Mouse (Mus musculus) layer of hippocampus, postnatal 10 days (tissue): Measurements from ENCODE around the gene Snrnp48. TPM values are rescaled to one million over a fixed set of nuclear protein-coding genes. Genes with fewer than 3 reads are reported as not detected.

ENCODE experiments used
- DNase-seq, 2 experiments: peaks; one replicate each; pipeline ENCODE4 v3.0.0; 2021; ENCODE audit warnings: low spot score in 2 of 2
- long read RNA-seq: library from polyadenylated mRNA; stranded (forward); transcript quantifications from one replicate; pipeline ENCODE4 v2.0.0, GENCODE M21; 2023
- total RNA-seq, 2 experiments: library from RNA; stranded (reverse); gene quantifications; 2 replicates each; pipeline ENCODE4 v1.2.3; 2021

Gene Snrnp48
- total RNA-seq: 10 to 100 TPM; 23.5 to 25.8 TPM
- long read RNA-seq, partial matches to known transcripts: 7 of 20 reads
- long read RNA-seq, other reads (novel, unspliced or antisense): 9 of 20 reads

DNA sequence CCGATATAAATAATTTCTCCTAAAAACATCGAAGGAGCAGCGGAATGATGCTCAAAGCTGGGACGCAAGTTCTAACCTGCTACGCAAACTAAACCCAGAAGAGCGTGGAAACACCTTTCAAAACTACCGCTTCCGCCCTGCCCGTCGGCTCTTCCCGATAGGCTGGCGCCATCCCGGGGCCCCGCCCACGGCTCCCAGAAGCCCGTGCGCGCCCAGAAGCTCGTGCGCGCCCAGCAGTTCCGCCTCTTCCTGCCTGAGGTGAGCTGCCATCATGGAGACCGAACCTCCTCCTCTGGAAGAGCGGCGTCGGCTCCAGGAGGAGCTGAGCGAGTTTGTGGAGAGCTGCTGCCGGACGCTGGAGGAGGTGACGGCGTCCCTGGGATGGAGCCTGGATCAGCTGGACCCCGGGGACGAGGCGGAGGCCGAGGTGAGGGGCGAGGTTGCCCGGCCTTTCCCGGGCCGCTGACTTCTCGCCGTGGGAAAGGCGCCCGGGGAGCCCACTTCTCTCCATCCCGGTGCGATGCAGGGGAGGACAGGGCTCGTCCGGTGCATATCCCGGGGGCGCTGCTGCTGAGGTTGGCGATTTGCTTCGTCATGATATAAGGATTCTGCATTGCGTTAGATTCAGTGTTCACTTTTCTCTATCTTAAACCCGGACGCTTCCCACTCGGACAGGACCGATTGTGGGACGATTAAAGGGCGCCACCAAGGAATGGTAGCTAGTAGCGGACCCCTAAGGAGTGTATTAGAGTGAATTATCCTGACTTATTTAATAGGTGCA, at the start of gene Snrnp48:
Gene Snrnp48 (plus strand): TSS at position 237 of the 781 bp plus-strand sequence.
- peak; percentile 83 to 89 for DNase-seq

DNA sequence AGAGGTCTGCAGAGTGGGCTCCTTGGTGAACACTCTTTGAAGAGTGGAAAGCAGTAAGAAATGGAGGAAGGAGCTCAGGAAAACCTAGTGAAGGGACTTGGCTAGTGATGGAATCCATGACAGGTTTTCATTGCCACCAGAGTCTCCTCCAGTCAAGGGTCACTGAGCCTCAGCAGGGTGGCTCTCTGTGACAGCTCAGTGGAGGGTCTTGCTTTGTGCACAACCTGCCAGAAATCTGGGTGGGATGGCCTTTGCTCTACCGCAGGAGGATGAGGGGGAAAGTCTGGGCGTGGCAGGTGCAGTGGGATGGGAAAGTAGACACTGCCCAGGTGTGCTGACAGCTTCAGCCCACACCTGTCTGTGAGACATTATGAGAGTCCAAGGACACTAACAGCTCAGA, 49.2 kb upstream of the Snrnp48 start:
- DNase-seq: no peak

DNA sequence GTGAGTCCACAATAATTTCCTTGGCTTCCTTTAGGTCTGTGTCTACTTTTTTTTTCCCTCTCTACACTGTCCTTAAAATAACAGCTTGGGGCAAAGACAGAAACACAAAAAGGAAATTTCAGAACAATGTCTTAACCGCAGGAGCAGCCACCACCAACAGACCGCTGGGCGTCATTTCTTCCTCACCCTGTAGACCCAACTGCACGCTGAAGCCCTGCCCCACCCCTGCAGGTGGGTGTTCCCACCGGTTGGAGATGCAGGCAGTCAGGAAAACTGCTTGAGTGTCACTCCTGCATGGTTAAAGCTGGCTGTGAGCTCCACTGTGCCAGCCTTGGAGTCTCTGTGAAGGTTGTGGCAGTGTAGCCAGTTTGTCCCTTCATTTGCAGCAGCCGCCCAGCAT, 47.1 kb upstream of the Snrnp48 start:
- DNase-seq: no peak

DNA sequence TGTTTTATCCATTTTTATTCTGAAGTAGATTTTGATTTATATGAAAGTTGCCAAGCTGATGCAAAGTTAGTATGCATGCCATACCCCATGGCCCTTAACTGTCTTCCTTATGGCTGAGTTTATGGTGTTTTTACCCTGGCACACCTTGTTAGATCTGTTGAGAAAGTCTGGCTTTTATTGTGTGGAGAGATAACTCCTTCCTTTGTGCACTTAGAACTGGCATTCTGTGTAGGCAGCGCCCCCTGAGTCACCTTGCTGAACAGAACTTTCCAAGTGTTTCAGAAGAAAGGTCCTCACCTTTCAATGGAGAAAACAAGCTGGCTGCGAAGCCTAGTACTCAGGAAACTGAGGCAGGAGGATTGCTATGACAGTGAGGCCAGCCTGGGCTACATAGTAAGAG, 42.7 kb upstream of the Snrnp48 start:
- DNase-seq: no peak

DNA sequence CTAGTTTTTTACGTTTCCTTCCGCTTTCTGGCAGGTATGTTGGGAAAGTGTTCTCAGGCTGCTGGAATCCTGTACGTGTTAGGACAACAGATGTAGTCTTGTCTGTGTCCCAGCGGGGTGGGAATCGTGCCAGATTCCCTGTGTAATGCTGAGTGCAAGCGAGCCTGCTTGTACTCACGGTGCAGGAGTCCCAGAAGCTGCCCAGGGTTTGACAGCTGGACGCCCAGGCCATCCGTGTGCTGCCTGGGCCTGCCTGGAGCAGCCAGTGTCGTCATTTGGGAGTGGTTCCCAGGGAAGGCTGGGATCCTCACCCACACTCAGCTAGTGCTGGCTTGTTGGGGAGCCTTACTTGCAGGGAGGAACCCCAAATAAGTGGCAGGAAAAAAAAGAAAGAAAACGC, 42.1 kb upstream of the Snrnp48 start:
- DNase-seq: peak; percentile 25 to 27

DNA sequence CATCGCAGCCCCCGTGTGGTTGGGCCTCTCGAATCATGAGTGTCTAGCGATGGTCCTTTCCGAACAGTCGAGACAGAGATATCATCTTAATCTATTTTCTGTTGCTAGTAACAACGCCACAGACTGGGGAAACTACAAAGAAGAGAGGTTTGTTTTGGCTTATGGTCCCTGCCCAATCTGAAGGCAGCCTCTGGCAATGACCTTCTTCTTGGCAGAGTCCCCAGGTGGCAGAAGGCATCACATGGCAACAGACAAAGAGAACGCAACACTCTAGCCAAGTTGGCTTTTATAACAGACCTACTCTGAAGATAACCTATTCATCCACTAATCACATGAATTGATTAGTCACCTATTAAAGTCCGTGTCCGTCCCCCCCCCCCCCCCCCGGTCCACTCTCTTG, 39.8 kb upstream of the Snrnp48 start:
- DNase-seq: peak; percentile 25 to 39

DNA sequence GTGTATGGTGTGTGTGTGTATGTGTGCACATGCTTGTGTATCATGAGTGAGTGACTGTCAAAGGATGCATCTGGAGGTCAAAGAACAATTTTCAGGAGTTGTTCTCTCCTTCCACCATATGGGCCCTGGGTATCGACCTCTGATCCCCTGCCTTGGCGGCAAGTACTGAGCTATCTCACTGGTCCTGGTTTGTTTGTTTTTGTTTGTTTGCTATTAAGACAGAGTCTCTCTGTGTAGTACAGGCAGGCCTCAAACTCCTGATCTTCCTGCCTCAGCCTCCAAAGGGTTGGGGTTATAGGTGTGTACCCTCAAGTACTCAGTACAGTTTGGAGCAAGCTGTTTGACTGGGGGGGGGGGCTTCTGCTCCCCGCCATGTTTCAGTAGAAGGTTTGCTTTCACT, 37.7 kb upstream of the Snrnp48 start:
- DNase-seq: no peak

DNA sequence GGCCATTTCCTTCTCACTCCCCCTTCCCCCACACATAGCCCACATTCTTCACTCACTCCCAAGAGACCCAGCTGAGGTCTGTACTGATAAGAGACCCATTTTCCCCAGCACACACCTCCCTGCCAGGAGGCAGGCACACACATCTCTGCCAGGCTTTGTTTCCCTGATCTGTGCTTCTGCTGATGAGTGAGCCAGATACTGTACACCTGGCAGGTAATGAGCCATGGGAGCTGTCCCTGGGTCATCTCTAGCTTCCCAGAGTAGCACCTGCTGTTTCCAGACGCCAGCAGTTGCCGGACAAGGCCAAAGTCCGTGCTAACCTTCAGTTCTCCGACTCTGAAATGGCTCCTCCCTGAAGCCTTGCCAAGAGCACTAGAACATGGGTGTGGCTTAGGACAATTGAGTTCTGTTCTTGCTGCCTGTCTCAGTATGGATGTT, 34.0 kb upstream of the Snrnp48 start:
- DNase-seq: no peak

DNA sequence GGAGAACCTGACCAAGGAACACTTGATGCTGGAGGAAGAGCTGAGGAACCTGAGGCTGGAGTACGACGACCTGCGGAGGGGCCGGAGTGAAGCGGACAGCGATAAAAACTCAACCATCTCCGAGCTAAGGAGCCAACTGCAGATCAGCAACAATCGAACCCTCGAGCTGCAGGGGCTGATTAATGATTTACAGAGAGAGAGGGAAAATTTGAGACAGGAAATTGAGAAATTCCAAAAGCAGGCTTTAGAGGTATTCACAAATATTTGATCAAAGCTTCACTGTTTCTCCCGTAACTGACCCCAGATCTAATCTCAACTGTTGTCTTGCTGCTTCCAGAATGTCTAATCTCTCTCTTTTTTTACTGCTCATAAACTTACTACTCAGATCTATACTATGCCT, 11.3 kb upstream of the Snrnp48 start:
- no peak for DNase-seq

DNA sequence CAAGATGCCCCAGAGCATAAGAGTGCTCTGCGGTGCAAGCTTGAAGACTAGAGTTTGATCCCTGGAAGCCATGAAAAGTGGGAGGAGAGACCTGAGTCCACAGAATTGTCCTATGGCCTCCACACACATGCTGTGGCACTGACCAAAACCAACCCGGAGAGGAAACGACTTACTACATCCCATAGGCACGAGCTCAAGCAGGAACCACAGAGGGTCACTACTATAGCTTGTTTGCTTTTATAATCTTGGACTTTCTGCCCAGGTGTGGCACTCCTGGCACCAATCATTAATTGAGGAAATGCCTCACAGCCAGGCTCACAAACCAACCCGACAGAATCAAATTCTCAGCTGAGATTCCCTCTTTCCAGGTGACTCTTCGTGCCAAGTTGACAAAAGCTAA, 3.3 kb upstream of the Snrnp48 start:
- no peak for DNase-seq

DNA sequence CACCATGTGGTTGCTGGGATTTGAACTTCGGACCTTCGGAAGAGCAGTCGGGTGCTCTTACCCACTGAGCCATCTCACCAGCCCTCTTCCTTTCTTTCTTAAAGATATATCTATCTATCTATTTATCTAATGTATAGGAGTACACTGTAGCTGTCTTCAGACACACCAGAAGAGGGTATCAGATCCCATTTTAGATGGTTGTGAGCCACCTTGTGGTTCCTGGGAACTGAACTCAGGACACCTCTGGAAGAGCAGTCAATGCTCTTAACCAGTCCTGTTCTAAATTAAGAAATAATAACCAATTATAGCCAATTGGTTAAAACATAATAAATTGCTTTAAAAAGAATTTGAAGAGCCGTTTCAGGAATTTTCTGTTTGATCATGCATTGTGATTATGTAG, 567 bp upstream of the Snrnp48 start:
- no peak for DNase-seq

DNA sequence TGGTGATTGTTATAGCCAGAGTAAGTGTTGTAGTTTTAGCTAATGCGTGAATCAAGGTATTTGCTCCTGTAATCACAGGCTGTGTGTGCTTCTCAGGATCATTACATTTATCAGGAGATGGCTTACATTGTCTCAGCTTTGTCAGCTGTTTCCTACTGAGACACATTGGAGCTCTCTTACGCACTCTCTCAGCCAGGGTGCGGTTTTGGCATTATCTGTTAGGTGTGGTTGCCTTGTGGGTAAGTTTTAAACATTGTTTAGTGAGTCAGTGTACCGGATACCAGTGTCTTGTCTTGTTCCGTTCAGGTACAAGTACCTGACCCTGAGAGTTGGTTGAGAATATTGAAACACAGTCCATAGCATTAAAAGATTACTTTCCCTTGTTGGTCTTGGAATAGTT, 6.4 kb downstream of the Snrnp48 start:
- no peak for DNase-seq

DNA sequence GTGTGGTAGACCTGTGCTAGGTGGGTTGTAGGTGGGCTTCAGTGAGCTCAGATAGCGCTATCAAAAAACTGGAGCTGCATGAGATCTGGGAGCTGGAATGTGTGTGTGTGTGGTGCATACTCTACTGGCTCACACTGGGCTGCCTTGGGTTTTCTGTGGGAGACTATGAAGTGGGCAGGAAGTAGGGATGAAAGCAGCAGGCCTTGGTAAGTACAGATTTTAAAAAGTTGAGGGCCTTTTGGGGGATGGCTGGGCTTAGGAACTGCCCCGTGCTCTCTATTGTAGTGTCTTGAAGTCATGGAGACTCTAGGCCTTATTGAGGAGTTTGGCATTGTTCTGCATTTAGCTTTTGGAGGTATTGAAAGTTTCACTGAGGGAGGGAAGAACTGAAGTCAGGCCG, 13.9 kb downstream of the Snrnp48 start:
- no peak for DNase-seq

DNA sequence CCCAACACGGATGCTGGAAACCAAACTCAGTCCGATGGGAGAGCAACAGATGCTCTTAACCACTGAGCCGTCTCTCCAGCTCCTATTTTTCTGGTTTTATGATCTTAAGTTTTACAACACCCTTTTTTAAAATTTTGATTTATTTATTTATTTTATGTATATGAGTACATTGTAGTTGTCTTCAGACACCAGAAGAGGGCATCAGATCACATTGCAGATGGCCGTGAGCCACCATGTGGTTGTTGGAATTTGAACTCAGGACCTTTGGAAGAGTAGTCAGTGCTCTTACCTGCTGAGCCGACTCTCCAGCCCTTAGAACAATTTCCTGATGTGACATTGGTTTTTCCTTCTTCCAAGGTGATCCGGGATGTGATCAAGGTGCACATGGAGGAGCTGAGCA, 15.6 kb downstream of the Snrnp48 start:
- no peak for DNase-seq

DNA sequence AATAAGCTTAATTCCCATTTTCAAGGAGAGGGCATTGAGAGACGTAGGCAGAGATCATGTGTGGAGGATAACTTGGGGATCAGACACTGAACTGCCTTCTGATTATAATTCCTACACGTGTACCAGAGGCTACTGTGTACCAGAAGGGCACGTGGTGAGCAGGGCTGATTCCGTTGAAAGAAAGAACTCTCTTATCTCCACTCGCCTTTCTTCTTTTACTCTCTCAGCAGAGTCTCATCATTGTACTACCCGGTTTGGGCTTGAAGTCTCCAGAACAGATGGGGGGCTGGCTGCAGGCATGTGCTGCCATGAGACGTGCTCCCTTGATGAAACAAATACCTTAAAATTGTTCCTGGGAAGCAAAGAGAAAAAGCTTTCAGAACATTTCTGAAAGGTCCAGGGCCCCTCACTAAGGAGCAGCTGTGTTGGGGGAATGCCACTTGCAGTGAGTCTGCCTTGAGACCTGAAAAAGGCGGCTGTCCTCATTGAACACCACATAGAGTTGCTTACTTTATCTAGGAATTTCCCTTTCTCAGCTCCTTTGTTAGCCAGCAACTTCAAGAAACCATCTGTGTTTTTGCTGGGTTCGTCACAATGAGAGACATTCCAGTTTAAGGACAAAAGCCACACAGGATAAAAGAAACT, 25.6 kb downstream of the Snrnp48 start:
- DNase-seq: no peak

DNA sequence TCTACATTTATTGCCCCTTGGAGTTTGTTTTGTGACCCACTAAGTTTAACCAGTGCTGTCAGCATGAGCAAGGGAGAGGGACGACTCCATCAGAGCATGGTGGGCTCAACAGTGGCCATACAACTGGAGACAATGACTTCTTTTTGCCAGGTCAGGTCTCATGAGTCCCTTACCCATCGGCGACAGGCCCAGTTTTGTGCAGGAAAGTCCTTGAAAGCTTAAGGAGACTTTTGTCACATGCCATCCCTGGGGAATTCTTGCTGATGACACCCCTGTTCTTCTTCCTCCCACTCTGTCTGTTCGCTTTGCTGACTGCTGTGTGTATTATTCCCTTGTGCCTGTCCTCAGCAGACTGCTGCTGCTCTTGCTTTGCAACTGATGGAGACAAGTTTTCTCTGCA, 27.7 kb downstream of the Snrnp48 start:
- no peak for DNase-seq

DNA sequence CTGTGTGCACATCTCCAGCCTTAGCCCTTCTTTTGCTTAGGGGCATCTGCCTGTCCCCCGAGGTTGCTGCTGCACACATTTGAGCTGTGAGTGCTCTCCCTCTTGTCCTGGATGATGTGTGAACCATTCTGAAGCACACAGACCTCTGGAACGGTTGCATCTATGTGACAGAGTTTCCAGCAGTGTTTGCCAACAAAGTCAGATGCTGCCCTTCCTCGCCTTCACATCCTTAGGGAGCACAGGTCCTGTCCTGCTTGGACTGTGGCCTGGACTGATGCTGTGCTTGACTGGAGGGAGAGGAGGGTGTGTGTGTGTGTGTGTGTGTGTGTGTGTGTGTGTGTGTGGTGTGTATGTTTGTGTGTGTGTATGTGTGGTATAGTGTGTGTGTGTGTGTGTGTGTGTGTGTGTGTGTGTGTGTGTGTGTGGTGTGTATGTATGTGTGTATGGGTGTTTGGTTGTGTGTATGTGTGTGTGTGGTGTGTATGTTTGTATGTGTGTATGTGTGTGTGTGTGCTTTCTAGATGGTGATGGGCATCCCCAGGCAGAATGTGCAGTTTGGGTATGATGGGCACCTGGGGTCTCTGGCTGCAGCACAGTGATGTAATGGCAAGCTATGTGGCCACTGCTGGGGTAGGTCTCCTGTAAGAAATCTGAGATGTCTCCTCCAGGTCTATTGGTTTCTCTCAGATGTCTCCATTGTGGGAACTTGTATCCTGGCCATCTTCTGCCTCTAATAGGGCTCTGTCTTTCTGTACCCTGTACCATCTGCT, 28.3 kb downstream of the Snrnp48 start:
- no peak for DNase-seq

DNA sequence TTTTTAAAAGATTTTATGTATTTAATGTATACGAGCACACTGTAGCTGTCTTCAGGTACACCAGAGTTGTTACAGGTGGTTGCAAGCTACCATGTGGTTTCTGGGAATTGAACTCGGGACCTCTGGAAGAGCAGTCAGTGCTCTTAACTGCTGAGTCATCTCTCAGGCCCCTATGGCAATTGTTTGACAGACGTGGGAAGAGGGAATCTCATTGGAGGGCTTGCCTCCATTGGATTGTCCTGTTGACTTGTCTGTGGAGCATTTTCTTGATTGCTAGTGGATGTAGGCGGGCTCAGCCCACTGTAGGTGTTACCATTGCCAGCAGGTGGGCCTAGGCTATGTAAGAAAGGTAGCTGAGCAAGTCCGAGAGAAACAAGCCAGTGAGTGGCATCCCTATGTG, 29.9 kb downstream of the Snrnp48 start:
- DNase-seq: no peak

DNA sequence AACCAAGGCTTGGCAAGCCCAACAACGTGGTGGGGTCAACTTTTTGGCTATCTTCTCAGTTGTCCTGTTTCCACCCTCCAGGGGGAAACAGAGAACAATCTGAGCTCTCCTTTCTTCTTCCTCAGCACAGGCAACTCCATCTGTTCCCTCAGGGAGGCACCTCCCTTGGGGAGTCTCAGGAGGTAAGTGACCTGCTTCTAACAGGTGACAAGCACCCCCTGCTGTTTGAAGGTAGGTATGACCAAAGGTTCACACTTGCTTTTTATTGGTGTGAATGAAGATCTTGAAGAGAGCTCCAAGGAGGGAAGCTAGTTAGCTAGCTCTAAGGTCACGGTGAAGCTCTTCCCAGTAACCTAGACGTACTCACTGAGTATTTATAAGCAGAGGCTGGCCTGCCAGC, 30.6 kb downstream of the Snrnp48 start:
- no peak for DNase-seq

DNA sequence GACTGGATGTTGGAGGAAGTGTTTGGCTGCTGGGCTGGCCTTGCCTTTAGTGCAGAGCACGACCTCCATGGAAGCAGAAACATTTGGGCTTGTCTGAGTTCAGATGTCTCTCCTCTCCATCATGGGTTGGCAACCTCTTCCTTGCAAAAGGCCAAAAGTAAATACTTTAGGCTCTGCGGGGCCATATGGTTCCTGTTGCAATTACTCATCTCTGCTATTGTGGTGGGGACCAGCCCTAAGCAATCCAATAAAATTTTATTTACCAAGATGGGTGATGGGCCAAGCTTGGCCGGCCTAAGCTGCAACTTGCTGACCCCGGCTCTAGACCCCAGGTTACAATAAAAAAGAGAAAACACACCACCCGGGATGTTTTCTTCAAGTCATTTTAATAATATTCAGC, 43.4 kb downstream of the Snrnp48 start:
- DNase-seq: no peak

DNA sequence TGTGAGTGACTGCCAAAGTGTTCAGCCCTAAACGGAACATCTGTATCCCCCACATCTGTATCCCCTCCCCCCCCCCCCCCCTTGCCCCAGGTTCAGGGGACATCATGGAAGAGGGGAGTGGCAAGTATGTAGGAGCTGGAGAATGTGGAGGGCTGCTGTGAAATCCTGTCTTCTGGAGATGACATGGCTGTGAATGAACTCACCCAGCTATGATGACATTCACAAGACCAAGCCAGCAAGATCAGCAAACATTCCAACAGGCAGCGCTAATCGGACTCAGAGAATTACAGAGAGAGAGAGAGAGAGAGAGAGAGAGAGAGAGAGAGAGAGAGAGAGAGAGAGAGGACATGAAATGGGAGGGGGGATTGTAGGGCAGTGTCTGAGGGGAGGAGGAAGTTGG, 46.5 kb downstream of the Snrnp48 start:
- DNase-seq: no peak

DNA sequence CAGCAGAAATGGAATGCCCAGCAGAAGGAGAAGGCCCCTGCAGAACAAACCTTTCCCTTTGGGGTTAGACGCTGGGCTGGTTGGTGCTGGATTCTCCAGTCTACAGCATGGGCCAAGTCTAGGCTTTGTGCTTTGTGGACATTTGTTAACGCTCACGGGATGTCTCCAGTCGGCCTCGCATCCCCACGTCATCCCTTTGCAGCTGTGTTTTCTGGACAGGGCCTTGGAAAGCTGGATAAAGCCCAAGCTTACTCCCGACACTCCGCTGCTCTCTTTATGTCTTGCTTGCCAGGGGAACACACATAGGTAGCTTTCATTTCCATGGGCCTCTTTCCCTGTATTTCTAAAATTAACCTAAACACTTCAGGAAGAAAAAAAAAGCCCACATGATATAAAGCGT, 49.0 kb downstream of the Snrnp48 start:
- no peak for DNase-seq
